Mouse (Mus musculus): ENCODE data around the gene Unc93a2.
"Not testable (repeated sequence)": the region's sequence is repeated elsewhere in the genome, so short reads cannot be mapped to it uniquely, and the experiment has no call there.

DNA sequence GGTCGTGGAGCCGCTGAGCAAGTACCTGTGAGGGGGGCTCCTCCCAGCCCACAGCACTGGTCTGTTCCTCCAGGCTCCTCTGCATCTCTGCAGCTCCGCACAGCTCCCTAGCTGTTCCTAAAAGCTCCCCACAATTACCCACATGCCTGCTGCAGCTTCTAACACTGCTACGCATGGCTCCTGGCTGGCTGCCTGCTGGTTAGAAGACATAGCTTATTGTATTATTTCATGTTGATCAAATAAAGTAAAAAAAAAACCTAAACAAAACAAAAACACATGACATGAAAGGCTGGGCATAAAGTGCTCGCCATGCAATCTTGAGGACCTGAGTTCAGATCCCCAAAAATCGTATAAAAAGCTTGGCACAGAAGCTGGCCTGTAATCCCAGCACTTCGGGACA is 4.6 kb upstream of the Unc93a2 start:
- TF ChIP-seq CTCF, EP300 (IDR thresholded peaks at IDR 0.05; ENCODE audit: low read depth): not testable (repeated sequence)

All from heart, postnatal 0 days (tissue).